Mouse (Mus musculus): Measurements from ENCODE around the gene Cenpl. TPM values are rescaled to one million over a fixed set of nuclear protein-coding genes. Genes with fewer than 3 reads are reported as not detected.

Gene Cenpl
- polyA plus RNA-seq, 1 experiment from 2014 or later: 23.0 TPM

GRCm38 (mm10) chr1:161036411-161036841 lies 34.1 kb upstream of the Cenpl start:
- WGBS: under 1% methylated on average over 5 of the region's 5 CpGs
- H3K27ac ChIP-seq: peak overlapping the region; percentile 60
- peaks cover 40% of the 10 kb centered on the region for H3K36me3 ChIP-seq
- peak overlapping the region; percentile 72 for H3K4me2 ChIP-seq (replicated peaks)
- peak overlapping the region; percentile 83 for H3K4me3 ChIP-seq
- H3K9me3 ChIP-seq: no peaks in the 10 kb centered on the region
- H3K27me3 ChIP-seq (replicated peaks): no peaks in the 10 kb centered on the region
- peak overlapping the region; percentile 83 for H3K9ac ChIP-seq
- no peak for ATAC-seq (ENCODE audit: low FRiP score, low read depth)
- peaks cover 18% of the 10 kb centered on the region for H3K4me1 ChIP-seq

GRCm38 (mm10) chr1:161037026-161037425 lies 33.5 kb upstream of the Cenpl start:
- peak overlapping the region; percentile 72 for H3K4me2 ChIP-seq (replicated peaks)
- H3K9me3 ChIP-seq: no peaks in the 10 kb centered on the region
- H3K4me3 ChIP-seq: peak overlapping the region; percentile 83
- no peak overlapping the region for H3K27ac ChIP-seq
- 4% methylated on average over 1 of the region's 1 CpGs for WGBS
- no peak for ATAC-seq (ENCODE audit: low FRiP score, low read depth)
- H3K27me3 ChIP-seq (replicated peaks): no peaks in the 10 kb centered on the region
- peaks cover 35% of the 10 kb centered on the region for H3K36me3 ChIP-seq
- peak overlapping the region; percentile 83 for H3K9ac ChIP-seq
- peaks cover 18% of the 10 kb centered on the region for H3K4me1 ChIP-seq

DNA sequence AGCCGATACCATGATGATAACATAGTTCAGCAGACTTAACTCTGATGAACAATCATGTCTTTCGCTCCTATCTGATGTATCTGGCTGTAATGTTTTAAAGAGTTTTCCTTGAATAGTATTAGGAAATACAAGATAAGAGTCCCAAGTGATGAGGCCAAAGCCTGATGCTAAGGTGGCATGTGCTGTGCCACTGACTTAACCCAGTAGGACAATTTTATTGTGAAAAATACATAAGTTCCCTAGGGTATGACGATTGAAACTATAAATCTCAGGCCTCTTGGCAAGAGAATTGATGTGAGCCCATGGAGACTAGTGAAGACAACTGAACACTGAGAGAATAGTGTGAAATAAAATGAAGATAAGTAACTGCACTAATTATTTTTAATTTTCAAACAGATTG lies 32.9 kb upstream of the Cenpl start:
- no peaks in the 10 kb centered on the region for H3K27me3 ChIP-seq (replicated peaks)
- peaks cover 33% of the 10 kb centered on the region for H3K36me3 ChIP-seq
- H3K27ac ChIP-seq: no peak overlapping the region; the same call in 1 of the 2 replicates
- H3K9me3 ChIP-seq: no peaks in the 10 kb centered on the region
- peak overlapping the region; percentile 9; the same call in 1 of the 2 replicates for H3K4me3 ChIP-seq
- H3K4me1 ChIP-seq: peaks cover 18% of the 10 kb centered on the region
- peak overlapping the region; percentile 72 for H3K4me2 ChIP-seq (replicated peaks)
- H3K9ac ChIP-seq: peak overlapping the region; percentile 44
- no peak for ATAC-seq (ENCODE audit: low FRiP score, low read depth)
- WGBS: 26% methylated on average over 3 of the region's 3 CpGs

DNA sequence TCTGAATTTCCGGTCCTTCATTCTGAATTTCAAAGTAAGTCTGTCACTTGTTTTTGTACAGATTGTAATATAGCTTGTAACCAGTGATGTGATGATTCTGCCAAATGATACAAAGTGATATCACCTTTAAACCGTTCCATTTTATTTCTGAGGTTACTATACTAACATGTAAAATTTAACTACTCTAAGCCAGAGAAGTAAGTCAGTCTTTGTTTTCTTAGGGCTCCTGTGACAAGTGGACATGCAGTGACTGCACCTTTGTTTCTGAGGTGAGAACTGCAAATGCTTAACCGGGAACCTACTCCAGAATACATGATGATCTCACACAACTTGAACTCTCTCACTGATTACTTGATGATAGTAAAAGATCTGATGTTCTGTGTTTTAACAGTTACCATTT lies 32.5 kb upstream of the Cenpl start:
- Histone ChIP-seq H3K4me3 (no peak overlapping the region), H3K36me3 (peaks cover 33% of the 10 kb centered on the region), H3K9me3 (no peaks in the 10 kb centered on the region), H3K9ac (no peak overlapping the region; the same call in 1 of the 2 replicates), H3K27me3 (replicated peaks) (no peaks in the 10 kb centered on the region), H3K4me2 (replicated peaks) (peak overlapping the region; percentile 72), H3K27ac (no peak overlapping the region), H3K4me1 (peaks cover 18% of the 10 kb centered on the region)
- ATAC-seq (ENCODE audit: low FRiP score, low read depth): no peak
- 35% methylated on average over 3 of the region's 3 CpGs for WGBS

DNA sequence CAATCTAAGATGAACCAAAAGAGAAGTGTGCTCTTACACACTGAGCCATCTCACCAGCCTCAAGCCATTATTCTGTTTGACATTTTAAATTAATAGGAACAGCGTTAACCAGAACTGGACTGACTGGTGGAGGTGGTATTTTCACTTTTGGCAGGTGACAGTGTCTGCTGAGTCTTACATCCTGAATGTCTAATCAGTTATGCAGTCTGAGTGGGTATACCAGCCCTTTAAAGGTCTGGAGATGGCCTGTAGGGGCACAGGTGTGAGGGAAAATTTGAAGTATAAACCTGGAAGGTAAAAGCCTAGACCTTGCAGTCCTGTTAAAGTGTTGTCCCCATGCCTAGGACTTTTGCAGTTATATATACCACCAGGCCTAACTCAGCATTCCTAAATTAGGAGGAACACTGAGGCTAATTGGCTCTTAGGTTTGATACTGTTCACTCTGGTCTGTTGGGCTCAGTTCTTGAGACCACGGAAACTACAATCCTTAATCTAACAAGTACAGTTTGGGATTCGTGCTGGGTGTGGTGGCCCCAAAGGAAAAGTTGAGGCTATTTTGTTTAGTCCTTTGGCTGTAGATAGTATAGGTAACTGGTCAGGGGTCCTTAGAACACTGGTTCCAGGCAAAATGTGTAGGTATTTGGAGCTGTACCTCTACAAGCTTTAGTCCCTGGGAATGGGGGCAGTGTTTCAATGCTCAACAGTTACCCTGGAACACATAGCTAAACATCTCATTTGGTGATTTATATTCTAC lies 31.4 kb upstream of the Cenpl start:
- no peak overlapping the region for H3K4me3 ChIP-seq
- no peak overlapping the region for H3K27ac ChIP-seq
- no peak overlapping the region for H3K9ac ChIP-seq
- no peak overlapping the region for H3K4me2 ChIP-seq (replicated peaks)
- H3K9me3 ChIP-seq: no peaks in the 10 kb centered on the region
- 4% methylated on average over 3 of the region's 3 CpGs for WGBS
- peaks cover 10% of the 10 kb centered on the region for H3K4me1 ChIP-seq
- peaks cover 33% of the 10 kb centered on the region for H3K36me3 ChIP-seq
- no peaks in the 10 kb centered on the region for H3K27me3 ChIP-seq (replicated peaks)
- no peak for ATAC-seq (ENCODE audit: low FRiP score, low read depth)

- WGBS: 10% methylated on average over 3 of the region's 3 CpGs
- peak; percentile 17; the same call in 1 of the 2 replicates for ATAC-seq (ENCODE audit: low FRiP score, low read depth)
- no peak overlapping the region for H3K4me2 ChIP-seq (replicated peaks)
- no peak overlapping the region for H3K9ac ChIP-seq
- H3K27ac ChIP-seq: 0 out of 2 replicates have a peak overlapping the region, but pooled peaks have one; percentile 26
- H3K36me3 ChIP-seq: peaks cover 36% of the 10 kb centered on the region
- H3K4me3 ChIP-seq: no peak overlapping the region
- H3K4me1 ChIP-seq: peaks cover 10% of the 10 kb centered on the region
- H3K9me3 ChIP-seq: no peaks in the 10 kb centered on the region
- H3K27me3 ChIP-seq (replicated peaks): no peaks in the 10 kb centered on the region
These were observed 30.6 kb upstream of the Cenpl start for GRCm38 (mm10) chr1:161039741-161040425.

DNA sequence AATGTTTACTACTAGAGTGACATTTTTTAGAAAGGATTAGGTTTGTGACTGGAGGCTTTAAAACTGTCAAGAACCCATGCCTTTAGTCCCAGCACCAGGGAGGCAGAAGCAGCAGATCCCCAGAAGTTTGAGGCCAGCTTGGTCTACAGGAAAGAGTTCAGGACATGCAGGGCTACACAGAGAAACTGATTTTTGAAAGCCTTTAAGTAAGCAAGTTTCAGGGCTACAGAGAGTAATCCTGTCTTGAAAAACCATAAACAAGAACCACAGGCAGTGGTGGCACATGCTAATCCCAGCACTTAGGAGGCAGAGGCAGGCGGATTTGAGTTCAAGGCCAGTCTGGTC lies 30.1 kb upstream of the Cenpl start:
- H3K36me3 ChIP-seq: peaks cover 41% of the 10 kb centered on the region
- no peak overlapping the region for H3K4me2 ChIP-seq (replicated peaks)
- 69% methylated on average over 1 of the region's 1 CpGs for WGBS
- H3K27me3 ChIP-seq (replicated peaks): no peaks in the 10 kb centered on the region
- no peak overlapping the region for H3K4me3 ChIP-seq
- H3K27ac ChIP-seq: no peak overlapping the region
- H3K4me1 ChIP-seq: peaks cover 10% of the 10 kb centered on the region
- H3K9ac ChIP-seq: no peak overlapping the region
- H3K9me3 ChIP-seq: no peaks in the 10 kb centered on the region
- no peak for ATAC-seq (ENCODE audit: low FRiP score, low read depth)

- Histone ChIP-seq H3K4me3 (no peak overlapping the region), H3K4me2 (replicated peaks) (no peak overlapping the region), H3K4me1 (peaks cover 10% of the 10 kb centered on the region), H3K27ac (no peak overlapping the region), H3K36me3 (peaks cover 45% of the 10 kb centered on the region), H3K9ac (no peak overlapping the region), H3K27me3 (replicated peaks) (no peaks in the 10 kb centered on the region), H3K9me3 (no peaks in the 10 kb centered on the region)
- no peak for ATAC-seq (ENCODE audit: low FRiP score, low read depth)
These were observed 29.7 kb upstream of the Cenpl start for GRCm38 (mm10) chr1:161040855-161041254.

- 92% methylated on average over 7 of the region's 7 CpGs for WGBS
- H3K9me3 ChIP-seq: no peaks in the 10 kb centered on the region
- peaks cover 10% of the 10 kb centered on the region for H3K4me1 ChIP-seq
- H3K27me3 ChIP-seq (replicated peaks): no peaks in the 10 kb centered on the region
- no peak overlapping the region for H3K9ac ChIP-seq
- H3K27ac ChIP-seq: no peak overlapping the region
- H3K36me3 ChIP-seq: peaks cover 48% of the 10 kb centered on the region
- no peak for ATAC-seq (ENCODE audit: low FRiP score, low read depth)
- H3K4me2 ChIP-seq (replicated peaks): no peak overlapping the region
- no peak overlapping the region for H3K4me3 ChIP-seq
These were observed 29.1 kb upstream of the Cenpl start for GRCm38 (mm10) chr1:161041261-161042020.

DNA sequence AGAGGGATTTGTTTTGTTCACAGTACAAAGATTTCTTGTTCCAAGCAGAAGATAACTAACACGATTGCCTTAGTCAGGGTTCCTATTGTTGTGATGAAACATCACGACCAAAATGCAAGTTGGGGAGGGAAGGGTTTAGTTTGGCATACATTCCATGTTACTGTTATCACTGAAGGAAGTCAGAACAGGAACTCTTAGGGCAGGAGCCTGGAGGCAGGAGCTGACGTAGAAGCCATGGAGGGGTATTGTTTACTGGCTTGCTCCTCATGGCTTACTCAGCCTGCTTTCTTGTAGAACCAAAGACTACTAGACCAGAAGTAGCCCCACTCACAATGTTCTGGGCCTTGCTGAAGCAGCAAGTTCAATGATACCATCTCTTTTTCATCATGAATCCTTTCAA lies 23.5 kb upstream of the Cenpl start:
- Histone ChIP-seq H3K4me2 (replicated peaks) (no peak overlapping the region), H3K27me3 (replicated peaks) (no peaks in the 10 kb centered on the region), H3K4me3 (no peak overlapping the region), H3K9ac (no peak overlapping the region), H3K27ac (no peak overlapping the region), H3K9me3 (no peaks in the 10 kb centered on the region), H3K4me1 (no peaks in the 10 kb centered on the region), H3K36me3 (peaks cover 34% of the 10 kb centered on the region)
- WGBS: 86% methylated on average over 3 of the region's 3 CpGs
- ATAC-seq (ENCODE audit: low FRiP score, low read depth): no peak

GRCm38 (mm10) chr1:161057164-161057563 lies 13.3 kb upstream of the Cenpl start:
- H3K9me3 ChIP-seq: no peaks in the 10 kb centered on the region
- no peaks in the 10 kb centered on the region for H3K27me3 ChIP-seq (replicated peaks)
- peaks cover 28% of the 10 kb centered on the region for H3K36me3 ChIP-seq
- H3K9ac ChIP-seq: no peak overlapping the region
- H3K4me3 ChIP-seq: no peak overlapping the region
- no peaks in the 10 kb centered on the region for H3K4me1 ChIP-seq
- WGBS: 98% methylated on average over 1 of the region's 1 CpGs
- H3K27ac ChIP-seq: no peak overlapping the region
- ATAC-seq (ENCODE audit: low FRiP score, low read depth): no peak
- no peak overlapping the region for H3K4me2 ChIP-seq (replicated peaks)

DNA sequence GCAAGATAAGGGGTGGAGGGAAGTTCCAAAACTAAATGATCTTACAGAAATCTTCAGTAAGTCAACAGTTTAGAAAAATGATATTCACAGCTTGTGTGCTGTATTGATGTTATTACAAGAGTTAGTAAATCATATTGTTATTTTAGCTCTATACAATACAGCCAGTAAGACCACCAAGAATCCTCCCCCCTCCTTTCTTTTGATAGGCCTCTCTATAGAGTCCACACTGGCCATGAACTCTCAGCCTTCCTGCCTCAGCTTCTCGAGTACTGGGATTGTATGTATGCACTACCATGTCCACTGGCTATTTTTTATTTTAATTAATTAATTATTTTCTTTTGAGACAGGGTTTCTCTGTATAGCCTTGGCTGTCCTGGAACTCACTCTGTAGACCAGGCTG lies 7.2 kb upstream of the Cenpl start:
- Histone ChIP-seq H3K9me3 (no peaks in the 10 kb centered on the region), H3K4me3 (no peak overlapping the region), H3K27ac (no peak overlapping the region), H3K27me3 (replicated peaks) (no peaks in the 10 kb centered on the region), H3K4me2 (replicated peaks) (no peak overlapping the region), H3K4me1 (no peaks in the 10 kb centered on the region), H3K9ac (no peak overlapping the region), H3K36me3 (peaks cover 15% of the 10 kb centered on the region)
- no peak for ATAC-seq (ENCODE audit: low FRiP score, low read depth)
- 82% methylated on average over 1 of the region's 1 CpGs for whole genome bisulfite sequencing
